Mouse (Mus musculus): ENCODE results near the gene Vps13a. TPM values are rescaled to one million over a fixed set of nuclear protein-coding genes. Genes with fewer than 3 reads are reported as not detected.
A peak's percentile ranks its signal among the peaks of the same experiment; 100 is the strongest.

Vps13a gene
- total RNA-seq (2014; rRNA removed; ENCODE audit: low replicate concordance) (6.6 and 22.3 TPM in 2 replicates), polyA plus RNA-seq (2015; fragmentation: Nextera tagmentation; extraction: Ambion mirVana) (5.9 and 6.2 TPM in 2 replicates)

DNA sequence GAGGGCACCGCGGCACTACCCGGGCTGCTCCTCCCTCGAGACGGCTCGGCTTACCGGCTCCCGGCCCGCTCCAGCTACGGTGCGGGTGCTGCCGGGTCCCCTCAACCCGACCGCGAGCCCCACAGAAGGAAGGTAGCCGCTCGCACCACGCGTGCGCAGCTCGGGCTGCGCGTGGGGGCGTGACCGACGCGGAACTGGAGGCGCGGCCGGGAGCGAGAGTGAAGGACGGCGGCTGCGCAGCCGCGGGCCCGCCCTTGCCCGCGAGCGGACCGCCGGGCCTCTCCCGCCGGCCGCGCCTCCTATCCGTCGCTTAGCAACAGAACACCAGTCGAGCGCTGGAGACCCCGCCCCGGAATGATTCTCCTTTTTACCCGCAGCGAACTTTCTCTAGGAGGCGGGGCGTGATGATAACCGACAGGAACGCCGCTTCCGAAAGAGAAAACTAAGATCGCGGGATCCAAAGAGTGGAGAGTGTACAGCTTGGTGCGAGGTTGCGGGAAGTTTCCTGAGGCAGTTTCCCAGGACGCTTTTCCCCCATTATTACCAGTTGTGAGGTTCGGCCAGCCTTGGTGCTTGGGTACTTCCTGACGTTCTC is at the start of gene Vps13a:
Gene Vps13a, minus strand, starts transcription at position 144 of the 595 bp plus-strand sequence.
- peak within 1 kb of the TSS; percentile 66 for H3K4me3 ChIP-seq (ENCODE audit: low read depth, low read length)
- H3K27ac ChIP-seq (ENCODE audit: low read depth), result no peak within 1 kb of the TSS
- peak; percentile 98 for ATAC-seq (ENCODE audit: insufficient read depth, low read depth)
- no peaks in the 10 kb centered on the region for H3K36me3 ChIP-seq (replicated peaks; ENCODE audit: control insufficient read depth, insufficient read depth, low read length)
- peak; percentile 98 for DNase-seq (ENCODE audit: low spot score)
- H3K27me3 ChIP-seq (ENCODE audit: control insufficient read depth, insufficient read depth, low read length), result peaks cover 5% of the 10 kb centered on the region; the same call in 1 of the 2 replicates
- H3K9me3 ChIP-seq (replicated peaks; ENCODE audit: control insufficient read depth, low read length), result no peaks in the 10 kb centered on the region
- no peak for TF ChIP-seq CTCF (IDR thresholded peaks at IDR 0.05; ENCODE audit: low read depth)
- TF ChIP-seq EP300 (IDR thresholded peaks at IDR 0.05; ENCODE audit: low read depth), result no peak
- H3K4me1 ChIP-seq (ENCODE audit: control insufficient read depth, insufficient read depth), result 0 out of 2 replicates have a peak, but pooled peaks cover 3% of the 10 kb centered on the region
- peak within 1 kb of the TSS; percentile 87 for H3K4me2 ChIP-seq (ENCODE audit: low read depth, low read length)
- under 1% methylated on average over 63 of the region's 67 CpGs for WGBS
- peak within 1 kb of the TSS; percentile 59 for H3K9ac ChIP-seq (replicated peaks; ENCODE audit: low read depth, low read length)

- Histone ChIP-seq H3K9ac (replicated peaks; ENCODE audit: low read depth, low read length) (no peak overlapping the region), H3K4me3 (ENCODE audit: low read depth, low read length) (no peak overlapping the region), H3K27ac (ENCODE audit: low read depth) (no peak overlapping the region), H3K27me3 (ENCODE audit: control insufficient read depth, insufficient read depth, low read length) (no peaks in the 10 kb centered on the region), H3K4me2 (ENCODE audit: low read depth, low read length) (no peak overlapping the region), H3K36me3 (replicated peaks; ENCODE audit: control insufficient read depth, insufficient read depth, low read length) (no peaks in the 10 kb centered on the region), H3K9me3 (replicated peaks; ENCODE audit: control insufficient read depth, low read length) (no peaks in the 10 kb centered on the region), H3K4me1 (ENCODE audit: control insufficient read depth, insufficient read depth) (no peaks in the 10 kb centered on the region)
- TF ChIP-seq EP300 (IDR thresholded peaks at IDR 0.05; ENCODE audit: low read depth) (no peak), CTCF (IDR thresholded peaks at IDR 0.05; ENCODE audit: low read depth) (no peak)
- WGBS, result 64% methylated on average over 5 of the region's 5 CpGs
- ATAC-seq (ENCODE audit: insufficient read depth, low read depth) (no peak), DNase-seq (ENCODE audit: low spot score) (no peak)
Measured at GRCm38 (mm10) chr19:16827657-16828056, 46.9 kb upstream of the Vps13a start.

DNA sequence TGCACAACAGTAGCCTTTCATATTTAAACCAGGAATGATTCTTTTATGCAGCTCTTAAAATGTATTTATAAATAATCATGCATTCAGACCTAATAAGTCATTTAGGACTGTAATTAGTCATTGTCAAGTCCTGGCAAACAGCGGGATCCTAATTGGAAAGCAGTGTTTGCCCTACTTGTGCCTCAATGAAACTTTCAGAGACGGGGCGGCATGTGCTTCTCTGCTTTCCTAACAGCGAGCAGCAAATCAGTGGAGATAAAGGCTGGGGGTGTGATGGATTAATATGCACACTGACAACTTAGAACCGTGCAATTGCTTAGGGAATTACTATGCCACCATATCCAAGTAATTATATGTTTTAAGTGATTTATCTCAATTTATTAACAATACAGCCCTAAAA is 44.5 kb upstream of the Vps13a start:
- no peak for DNase-seq (ENCODE audit: low spot score)

GRCm38 (mm10) chr19:16814848-16815247 is 34.1 kb upstream of the Vps13a start:
- no peak for ATAC-seq (ENCODE audit: insufficient read depth, low read depth)
- TF ChIP-seq EP300 (IDR thresholded peaks at IDR 0.05; ENCODE audit: low read depth) (no peak), CTCF (IDR thresholded peaks at IDR 0.05; ENCODE audit: low read depth) (no peak)
- 23% methylated on average over 5 of the region's 5 CpGs for WGBS

More for the DNA sequence above, 44.5 kb upstream of the Vps13a start:
- TF ChIP-seq CTCF (IDR thresholded peaks at IDR 0.05; ENCODE audit: low read depth), result no peak
- Histone ChIP-seq H3K36me3 (replicated peaks; ENCODE audit: control insufficient read depth, insufficient read depth, low read length) (no peaks in the 10 kb centered on the region), H3K9me3 (replicated peaks; ENCODE audit: control insufficient read depth, low read length) (no peaks in the 10 kb centered on the region), H3K27ac (ENCODE audit: low read depth) (no peak overlapping the region), H3K9ac (replicated peaks; ENCODE audit: low read depth, low read length) (no peak overlapping the region), H3K4me2 (ENCODE audit: low read depth, low read length) (no peak overlapping the region), H3K4me1 (ENCODE audit: control insufficient read depth, insufficient read depth) (no peaks in the 10 kb centered on the region), H3K27me3 (ENCODE audit: control insufficient read depth, insufficient read depth, low read length) (no peaks in the 10 kb centered on the region), H3K4me3 (ENCODE audit: low read depth, low read length) (no peak overlapping the region)
- ATAC-seq (ENCODE audit: insufficient read depth, low read depth), result no peak
- 54% methylated on average over 5 of the region's 5 CpGs for WGBS

GRCm38 (mm10) chr19:16813306-16813705 is 32.6 kb upstream of the Vps13a start:
- ATAC-seq (ENCODE audit: insufficient read depth, low read depth) (no peak), DNase-seq (ENCODE audit: low spot score) (no peak)
- no peak for TF ChIP-seq EP300 (IDR thresholded peaks at IDR 0.05; ENCODE audit: low read depth)
- no peak for TF ChIP-seq CTCF (IDR thresholded peaks at IDR 0.05; ENCODE audit: low read depth)
- Histone ChIP-seq H3K9me3 (replicated peaks; ENCODE audit: control insufficient read depth, low read length) (no peaks in the 10 kb centered on the region), H3K9ac (replicated peaks; ENCODE audit: low read depth, low read length) (no peak overlapping the region), H3K4me1 (ENCODE audit: control insufficient read depth, insufficient read depth) (no peaks in the 10 kb centered on the region), H3K36me3 (replicated peaks; ENCODE audit: control insufficient read depth, insufficient read depth, low read length) (no peaks in the 10 kb centered on the region), H3K27ac (ENCODE audit: low read depth) (no peak overlapping the region), H3K4me3 (ENCODE audit: low read depth, low read length) (no peak overlapping the region), H3K27me3 (ENCODE audit: control insufficient read depth, insufficient read depth, low read length) (no peaks in the 10 kb centered on the region), H3K4me2 (ENCODE audit: low read depth, low read length) (no peak overlapping the region)
- 76% methylated on average over 7 of the region's 7 CpGs for WGBS

More at GRCm38 (mm10) chr19:16814848-16815247, 34.1 kb upstream of the Vps13a start:
- Histone ChIP-seq H3K4me3 (ENCODE audit: low read depth, low read length) (no peak overlapping the region), H3K9me3 (replicated peaks; ENCODE audit: control insufficient read depth, low read length) (no peaks in the 10 kb centered on the region), H3K36me3 (replicated peaks; ENCODE audit: control insufficient read depth, insufficient read depth, low read length) (no peaks in the 10 kb centered on the region), H3K4me2 (ENCODE audit: low read depth, low read length) (no peak overlapping the region), H3K27ac (ENCODE audit: low read depth) (no peak overlapping the region), H3K27me3 (ENCODE audit: control insufficient read depth, insufficient read depth, low read length) (no peaks in the 10 kb centered on the region), H3K4me1 (ENCODE audit: control insufficient read depth, insufficient read depth) (no peaks in the 10 kb centered on the region), H3K9ac (replicated peaks; ENCODE audit: low read depth, low read length) (no peak overlapping the region)
- no peak for DNase-seq (ENCODE audit: low spot score)

All from heart, postnatal 0 days (tissue).